Mouse (Mus musculus): ENCODE measurements around the gene Sec14l5.

Gene Sec14l5

DNA sequence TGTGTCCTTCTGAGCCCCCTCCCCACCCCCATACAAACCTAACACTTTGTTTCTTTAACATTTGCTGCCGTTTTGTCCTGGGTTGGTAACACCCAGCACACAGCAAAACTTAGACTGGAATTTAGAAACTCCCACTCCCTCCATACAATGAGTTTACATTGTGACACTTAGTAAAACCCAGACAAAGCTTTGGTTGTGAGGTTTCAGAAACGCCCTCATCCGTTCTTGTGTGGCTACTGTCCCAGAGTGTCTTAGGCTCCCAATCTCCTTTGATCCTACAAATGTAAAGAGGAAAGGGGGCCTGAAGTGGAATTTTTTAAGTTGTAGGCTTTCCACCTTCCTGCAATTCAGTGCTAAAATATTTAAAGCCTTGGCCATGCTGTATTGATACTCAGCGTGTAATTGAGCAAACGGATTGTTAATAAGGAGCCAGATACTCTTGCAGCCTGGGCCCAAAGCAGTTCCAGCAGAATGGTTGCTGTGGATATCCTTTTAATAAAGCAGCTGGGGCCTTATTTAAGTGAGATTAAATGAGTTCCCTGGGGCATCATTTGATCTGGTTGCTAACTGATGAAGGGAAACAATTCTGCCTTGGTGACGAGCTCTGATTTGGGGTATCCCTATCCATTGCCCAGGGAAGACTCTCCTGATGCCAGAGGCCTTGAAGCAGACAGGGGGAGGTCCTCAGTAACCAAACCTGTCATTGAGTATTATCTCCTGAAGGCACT lies 6.6 kb downstream of the Sec14l5 start:
- DNase-seq (ENCODE audit: low spot score), result no peak

DNA sequence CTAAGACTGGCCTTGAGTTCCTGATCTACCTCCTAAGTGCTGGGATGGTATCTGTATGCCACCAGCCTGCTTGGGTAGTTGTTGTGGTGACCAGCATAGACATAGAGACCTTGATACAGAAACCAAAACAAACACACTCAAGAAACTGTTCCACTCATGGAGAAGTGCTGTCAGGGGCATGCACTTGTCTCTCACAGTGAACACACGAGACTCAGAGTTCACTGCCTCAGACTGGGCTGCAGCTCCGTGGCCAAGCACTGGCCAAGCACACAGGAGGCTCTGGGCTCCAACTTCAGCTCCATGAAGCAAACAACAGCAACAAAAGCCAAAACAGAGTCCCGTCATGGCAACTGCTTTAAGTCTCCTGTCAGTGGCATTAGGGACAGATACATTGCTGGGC lies 8.1 kb downstream of the Sec14l5 start:
- no peak for DNase-seq (ENCODE audit: low spot score)

GRCm38 (mm10) chr16:5156495-5156894 lies 9.6 kb downstream of the Sec14l5 start:
- DNase-seq (ENCODE audit: low spot score), result no peak

GRCm38 (mm10) chr16:5157113-5157512 lies 10.2 kb downstream of the Sec14l5 start:
- DNase-seq (ENCODE audit: low spot score), result no peak

DNA sequence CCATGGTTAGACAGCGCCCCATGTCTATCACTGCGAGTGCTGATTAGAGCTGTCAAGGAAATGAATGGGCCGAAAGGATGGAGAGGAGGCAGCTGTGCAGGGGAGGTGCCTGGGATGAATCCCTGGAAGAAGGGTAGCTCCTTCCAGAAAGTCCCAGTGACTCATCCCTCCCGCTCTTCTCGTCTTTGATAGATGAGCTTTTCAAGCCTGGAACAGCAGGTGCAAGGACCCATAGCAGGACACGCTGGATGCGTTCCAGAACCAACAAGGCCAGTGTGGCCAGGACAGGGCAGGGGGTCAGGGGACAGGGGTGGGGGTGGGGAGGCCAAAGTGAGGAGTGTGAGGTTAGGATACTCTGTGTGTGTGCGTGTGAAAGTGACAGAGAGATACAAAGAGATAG lies 12.3 kb downstream of the Sec14l5 start:
- DNase-seq (ENCODE audit: low spot score), result no peak

DNA sequence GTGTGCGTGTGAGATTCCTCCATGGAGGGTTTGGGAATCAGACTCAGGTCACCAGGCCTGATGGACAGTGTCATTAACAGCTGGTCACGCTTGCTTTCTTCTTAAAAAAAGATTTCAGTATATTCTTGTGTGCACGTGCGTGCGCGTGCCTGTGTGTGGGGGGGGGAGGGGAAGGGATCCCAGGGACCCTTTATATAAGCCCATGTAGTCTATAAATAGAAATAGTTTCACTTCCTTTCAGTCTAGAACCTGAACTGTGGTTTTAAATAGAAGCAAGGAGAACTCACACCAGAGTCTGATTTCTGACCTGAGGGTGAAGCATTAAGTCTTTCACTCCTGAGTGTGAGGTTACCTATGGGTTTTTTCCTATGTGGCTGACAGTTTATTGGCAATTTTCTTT lies 17.4 kb downstream of the Sec14l5 start:
- no peak for DNase-seq (ENCODE audit: low spot score)

- no peak for DNase-seq (ENCODE audit: low spot score)
Observed at GRCm38 (mm10) chr16:5168038-5168437, 21.1 kb downstream of the Sec14l5 start.

DNA sequence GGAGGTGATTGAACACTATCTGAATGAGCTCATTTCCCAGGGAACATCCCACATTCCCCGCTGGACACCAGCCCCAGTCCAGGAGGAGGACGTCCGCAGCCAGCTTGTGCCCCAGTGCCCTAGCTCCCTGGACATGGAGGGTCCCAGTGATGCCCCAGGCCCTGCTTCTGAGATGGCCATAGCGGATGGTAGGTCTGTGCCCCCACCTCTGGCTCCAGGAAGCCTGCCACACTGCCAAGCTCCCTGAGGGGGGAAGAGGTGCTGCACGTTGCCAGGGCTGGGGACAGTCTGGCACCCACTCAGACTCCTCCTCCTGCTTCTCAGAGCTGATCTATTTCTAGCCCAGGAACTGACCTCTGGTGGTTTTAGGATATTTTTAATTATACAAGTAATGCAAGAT lies 21.9 kb downstream of the Sec14l5 start:
- DNase-seq (ENCODE audit: low spot score), result no peak

DNA sequence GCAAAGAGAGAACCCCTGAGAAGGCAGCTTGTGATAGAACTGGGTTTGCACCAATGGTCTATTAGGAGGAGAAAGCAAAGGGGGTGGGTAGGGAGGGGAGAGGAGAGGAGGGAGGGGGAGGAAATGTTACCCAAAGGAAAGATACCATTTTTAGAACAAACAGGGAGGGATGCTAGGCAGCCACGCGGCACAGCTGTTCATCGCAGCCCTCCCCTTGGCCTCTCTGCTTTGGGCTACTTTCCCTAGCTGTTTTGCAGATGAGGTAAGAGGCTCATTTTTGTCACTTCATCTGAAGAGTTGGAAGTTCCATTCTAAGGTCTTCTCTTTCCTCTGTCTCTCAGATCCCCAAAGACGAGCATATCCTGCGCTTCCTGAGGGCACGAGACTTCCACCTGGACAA lies 25.7 kb downstream of the Sec14l5 start:
- no peak for DNase-seq (ENCODE audit: low spot score)

- DNase-seq (ENCODE audit: low spot score), result no peak
Observed at GRCm38 (mm10) chr16:5183310-5183975, 36.5 kb downstream of the Sec14l5 start.

DNA sequence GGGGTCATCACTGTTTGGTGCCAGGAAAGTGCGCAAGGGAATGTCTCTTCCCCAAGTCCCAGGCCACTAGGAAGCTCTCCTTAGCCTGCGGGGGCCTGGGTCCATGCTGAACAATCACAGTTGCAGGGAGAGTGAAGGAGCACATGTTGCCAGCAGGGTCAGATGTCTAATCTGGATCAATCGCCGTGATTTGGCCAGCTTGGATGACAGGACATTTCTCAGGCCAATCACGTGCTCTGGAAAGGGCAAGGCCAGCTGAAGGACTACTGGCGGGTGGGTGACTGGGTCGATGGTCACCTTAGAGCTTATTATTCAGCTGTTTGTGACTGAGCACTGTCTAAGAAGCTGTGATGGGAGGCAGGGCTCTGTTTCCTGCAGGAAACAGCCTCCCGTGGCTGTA lies 37.2 kb downstream of the Sec14l5 start:
- no peak for DNase-seq (ENCODE audit: low spot score)

- DNase-seq (ENCODE audit: low spot score), result no peak
Observed at GRCm38 (mm10) chr16:5184956-5185355, 38.0 kb downstream of the Sec14l5 start.

DNA sequence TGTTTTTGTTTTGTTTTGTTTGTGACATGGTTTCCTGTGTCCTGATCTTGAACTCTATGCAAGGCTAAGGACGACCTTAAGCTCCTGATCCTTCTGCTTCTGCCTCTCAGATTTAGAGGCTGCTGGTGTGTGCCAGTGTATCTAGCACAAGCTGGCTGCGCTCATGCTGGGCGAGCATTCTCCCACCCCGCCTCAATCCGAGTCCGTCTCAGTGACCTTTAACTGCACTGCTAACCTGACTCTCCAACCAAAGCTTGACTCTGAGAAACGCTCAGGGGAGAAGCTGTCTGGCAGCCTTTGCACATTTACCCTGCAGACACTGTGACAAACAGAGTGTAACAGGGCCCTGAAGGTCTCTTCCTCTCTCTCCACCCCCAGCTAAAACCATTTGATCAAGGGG lies 38.8 kb downstream of the Sec14l5 start:
- no peak for DNase-seq (ENCODE audit: low spot score)

DNA sequence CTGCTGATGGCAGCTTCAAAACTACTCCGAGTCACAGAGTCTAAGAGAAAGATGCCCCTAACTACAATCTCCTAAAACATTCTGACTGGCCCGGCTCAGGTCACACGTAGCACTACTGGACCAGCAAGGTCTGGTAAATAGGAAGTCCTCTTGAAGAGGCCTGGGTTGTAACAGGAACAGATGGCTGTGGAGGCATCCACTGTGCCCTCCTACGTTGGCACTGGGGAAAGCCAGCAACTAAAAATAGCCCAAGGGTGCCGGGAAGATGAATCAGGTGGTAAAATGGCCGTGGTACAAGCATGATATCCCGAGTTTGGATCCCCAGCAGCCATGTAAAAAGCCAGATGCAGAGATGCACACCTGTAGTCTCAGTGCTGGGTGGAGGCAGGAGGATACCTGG lies 39.3 kb downstream of the Sec14l5 start:
- no peak for DNase-seq (ENCODE audit: low spot score)

- peak; percentile 73 for DNase-seq (ENCODE audit: low spot score)
Observed at GRCm38 (mm10) chr16:5195080-5195479, 48.2 kb downstream of the Sec14l5 start.

DNA sequence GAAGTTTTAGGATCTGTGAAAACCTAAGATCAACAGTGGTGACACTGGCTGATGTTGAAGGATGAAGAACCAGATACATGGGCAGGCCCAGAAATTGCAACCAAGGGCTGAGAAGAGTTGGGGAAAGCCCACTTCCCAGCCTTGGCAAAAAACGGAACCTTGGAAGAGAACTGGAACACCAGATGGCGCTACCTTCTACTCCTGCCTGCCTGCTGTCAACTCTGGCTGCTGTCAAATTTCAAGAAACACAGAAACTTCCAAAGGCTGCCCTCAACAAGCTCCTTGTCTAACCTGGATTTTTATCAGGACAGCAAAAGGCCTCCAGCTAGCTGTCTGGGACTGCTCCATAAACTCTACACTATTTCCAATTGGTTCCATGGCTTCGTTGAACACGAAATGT lies 55.8 kb downstream of the Sec14l5 start:
- peak; percentile 65 for DNase-seq (ENCODE audit: low spot score)

GRCm38 (mm10) chr16:5203200-5203599 lies 56.3 kb downstream of the Sec14l5 start:
- peak; percentile 13 for DNase-seq (ENCODE audit: low spot score)

- peak; percentile 91 for DNase-seq (ENCODE audit: low spot score)
Observed at GRCm38 (mm10) chr16:5203668-5204433, 56.9 kb downstream of the Sec14l5 start, which contains the start of gene Nagpa. Gene Nagpa (minus strand): TSS chr16:5204012.

DNA sequence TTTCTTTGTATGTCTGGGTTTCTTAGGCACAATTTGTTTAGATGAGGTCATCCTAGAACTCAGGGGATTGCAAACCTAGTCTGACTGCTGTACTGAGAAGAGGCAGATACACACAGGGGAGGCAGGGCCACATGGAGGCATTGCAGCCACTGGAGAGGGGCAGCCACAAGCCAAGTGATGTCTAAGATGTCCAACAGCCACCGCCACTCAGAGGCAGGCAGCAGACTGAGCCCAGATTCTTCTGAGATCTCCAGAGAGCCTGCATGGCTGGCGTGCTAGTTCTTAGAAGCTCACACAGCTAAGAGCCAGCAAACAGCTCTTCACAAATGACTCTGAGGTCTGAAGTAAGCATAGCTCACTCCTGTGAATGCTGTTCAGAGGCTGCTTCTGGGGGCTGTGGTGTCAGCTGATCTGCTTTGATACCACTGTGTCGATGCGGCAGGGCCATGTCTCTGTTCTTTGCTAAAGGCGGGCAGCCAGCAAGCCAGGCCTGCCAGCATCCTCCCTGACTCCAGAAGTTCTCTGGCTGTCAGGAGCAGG lies 58.6 kb downstream of the Sec14l5 start:
- DNase-seq (ENCODE audit: low spot score), result no peak

DNA sequence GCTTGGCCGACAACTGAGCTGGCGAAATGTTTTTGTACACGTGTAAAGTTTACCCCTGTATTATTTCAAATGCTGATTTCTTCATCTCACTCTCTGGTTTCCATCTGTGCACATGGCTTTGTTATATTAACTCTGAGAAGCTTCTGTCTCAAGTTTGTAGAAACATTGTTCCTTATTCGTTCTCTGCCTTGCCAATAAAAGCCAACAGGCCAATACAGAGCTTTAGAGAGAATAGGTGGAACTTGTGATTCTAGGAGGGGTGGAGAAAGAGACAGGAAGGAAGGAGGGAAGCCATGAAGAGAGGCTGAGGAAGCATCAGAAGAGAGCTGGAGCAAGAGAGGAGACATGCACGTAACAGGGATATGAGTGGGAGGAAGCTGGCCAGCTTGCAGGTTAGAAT lies 59.1 kb downstream of the Sec14l5 start:
- no peak for DNase-seq (ENCODE audit: low spot score)

GRCm38 (mm10) chr16:5210365-5210764 lies 63.5 kb downstream of the Sec14l5 start:
- no peak for DNase-seq (ENCODE audit: low spot score)

DNA sequence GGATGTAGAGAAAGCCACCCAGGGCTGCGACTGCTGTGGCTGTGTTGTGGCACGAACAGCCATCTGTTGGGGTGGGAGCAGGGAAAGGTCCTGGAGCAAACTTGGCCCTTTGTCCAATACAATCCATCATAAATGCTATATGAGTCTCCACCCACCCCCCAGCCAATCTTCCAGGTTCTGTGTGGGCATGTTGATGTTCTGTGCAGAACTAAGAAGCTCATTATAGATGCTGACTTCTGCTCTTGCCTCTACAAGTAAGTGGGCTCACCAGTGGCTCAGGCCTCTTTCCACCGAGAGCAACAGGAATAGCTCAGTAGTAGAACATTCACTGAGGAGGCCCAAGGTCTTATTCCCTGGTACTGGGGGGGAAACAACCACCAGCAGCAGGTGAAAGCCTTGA lies 65.2 kb downstream of the Sec14l5 start:
- DNase-seq (ENCODE audit: low spot score), result no peak

DNA sequence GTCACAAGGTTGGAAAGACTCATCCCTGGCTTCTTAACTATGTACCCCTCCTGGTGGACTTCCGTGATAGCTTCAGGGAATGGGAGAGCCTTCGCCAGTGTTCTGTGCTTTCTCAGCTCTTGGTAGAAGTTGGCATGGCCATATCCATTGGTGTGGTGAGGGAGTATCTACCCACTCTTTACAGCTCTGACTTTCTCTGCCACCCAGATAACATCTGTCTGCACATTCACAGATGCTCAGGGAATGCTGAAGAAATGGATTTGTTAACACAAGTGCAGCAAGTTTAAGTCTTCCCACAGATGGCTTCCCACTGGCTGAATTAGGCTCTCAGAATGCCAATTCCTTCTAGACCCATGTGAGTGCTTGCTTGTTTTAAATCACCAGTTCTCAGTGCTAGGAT lies 67.2 kb downstream of the Sec14l5 start:
- no peak for DNase-seq (ENCODE audit: low spot score)

Measured in embryo, embryonic 10 days (tissue).